Mouse (Mus musculus) limb, embryonic 13.5 days (tissue): Measurements from ENCODE around the gene Tcerg1l. TPM values are rescaled to one million over a fixed set of nuclear protein-coding genes. Genes with fewer than 3 reads are reported as not detected.

Experiments used
- ATAC-seq: fragments of 200-750 bp; cut with Nextera tagmentation; 2 replicates; pipeline ENCODE4 v1.8.0; 2017; ENCODE audit warnings: low read depth, moderate number of reproducible peaks, moderate TSS enrichment; ENCODE audit not compliant: low FRiP score
- H3K27ac ChIP-seq: fragments of 300-500 bp; sonication (generic); 2 replicates; pipeline ENCODE4 v1.5.1; 2015; ENCODE audit warnings: inconsistent platforms, mild to moderate bottlenecking, moderate library complexity
- H3K27me3 ChIP-seq: fragments of 300-500 bp; sonication (generic); 2 replicates; pipeline ENCODE4 v1.6.1; 2015; ENCODE audit warnings: mild to moderate bottlenecking, inconsistent platforms
- H3K36me3 ChIP-seq: fragments of 300-500 bp; sonication (generic); 2 replicates; pipeline ENCODE4 v1.6.1; 2015; ENCODE audit warnings: inconsistent platforms, mild to moderate bottlenecking, moderate library complexity
- H3K4me1 ChIP-seq: fragments of 300-500 bp; sonication (generic); 2 replicates; pipeline ENCODE4 v1.6.1; 2015; ENCODE audit warnings: inconsistent platforms
- H3K4me2 ChIP-seq: fragments of 300-500 bp; sonication (generic); replicated peaks from 2 replicates; pipeline ENCODE4 v1.6.1; 2015; ENCODE audit warnings: inconsistent platforms, mild to moderate bottlenecking, moderate library complexity
- H3K4me3 ChIP-seq: fragments of 300-500 bp; sonication (generic); 2 replicates; pipeline ENCODE4 v1.5.1; 2015; ENCODE audit warnings: moderate library complexity, mild to moderate bottlenecking, inconsistent platforms
- H3K9ac ChIP-seq: fragments of 300-500 bp; sonication (generic); 2 replicates; pipeline ENCODE4 v1.6.1; 2015; ENCODE audit warnings: mild to moderate bottlenecking, inconsistent platforms
- H3K9me3 ChIP-seq: fragments of 300-500 bp; sonication (generic); 2 replicates; pipeline ENCODE4 v1.6.1; 2016; ENCODE audit warnings: inconsistent platforms
- WGBS: fragments of 180-500 bp; shearing (Covaris S2); methylation state at CpG from one replicate; pipeline ENCODE4 v1.1.7; 2015; 5-methylcytosine and 5-hydroxymethylcytosine counted together
- polyA plus RNA-seq: library from polyadenylated mRNA; unstranded; fragments of >200 nt; fragmentation: Nextera tagmentation; extraction: Ambion mirVana; gene quantifications from 2 replicates; pipeline ENCODE4 v1.2.1, GENCODE M21; 2015

The Tcerg1l gene
- polyA plus RNA-seq, 1 experiment from 2014 or later = 1.2 TPM

- H3K9me3 ChIP-seq = no peaks in the 10 kb centered on the region
- peaks cover 77% of the 10 kb centered on the region for H3K27me3 ChIP-seq
- no peak overlapping the region for H3K27ac ChIP-seq
- H3K4me1 ChIP-seq = peaks cover 12% of the 10 kb centered on the region
- no peak for ATAC-seq
- under 1% methylated on average over 41 of the region's 41 CpGs for WGBS
- H3K4me3 ChIP-seq = peak overlapping the region; percentile 54
- peak overlapping the region; percentile 50 for H3K9ac ChIP-seq
- no peaks in the 10 kb centered on the region for H3K36me3 ChIP-seq
- H3K4me2 ChIP-seq = peak overlapping the region; percentile 98
Observed at GRCm38 (mm10) chr7:138396863-138397484, 556 bp downstream of the Tcerg1l start.

- Histone ChIP-seq H3K4me3 (no peak overlapping the region), H3K27me3 (peaks cover 71% of the 10 kb centered on the region)
- WGBS = 42% methylated on average over 13 of the region's 13 CpGs
Observed at GRCm38 (mm10) chr7:138396109-138396862, 1.2 kb downstream of the Tcerg1l start.

GRCm38 (mm10) chr7:138389941-138390340 is 7.6 kb downstream of the Tcerg1l start:
- no peak overlapping the region for H3K4me2 ChIP-seq
- H3K27me3 ChIP-seq = peaks cover 20% of the 10 kb centered on the region; the same call in 1 of the 2 replicates
- no peak overlapping the region for H3K4me3 ChIP-seq
- no peak for ATAC-seq
- H3K4me1 ChIP-seq = no peaks in the 10 kb centered on the region
- no peak overlapping the region for H3K9ac ChIP-seq
- 86% methylated on average over 6 of the region's 6 CpGs for WGBS
- no peaks in the 10 kb centered on the region for H3K36me3 ChIP-seq
- H3K9me3 ChIP-seq = no peaks in the 10 kb centered on the region
- no peak overlapping the region for H3K27ac ChIP-seq

More at GRCm38 (mm10) chr7:138396109-138396862, 1.2 kb downstream of the Tcerg1l start:
- no peaks in the 10 kb centered on the region for H3K36me3 ChIP-seq
- H3K4me2 ChIP-seq = peak overlapping the region; percentile 98; the same call in 1 of the 2 replicates
- H3K4me1 ChIP-seq = peaks cover 12% of the 10 kb centered on the region
- no peak overlapping the region for H3K9ac ChIP-seq
- no peak overlapping the region for H3K27ac ChIP-seq
- no peaks in the 10 kb centered on the region for H3K9me3 ChIP-seq
- ATAC-seq = no peak

GRCm38 (mm10) chr7:138389071-138389470 is 8.5 kb downstream of the Tcerg1l start:
- Histone ChIP-seq H3K36me3 (no peaks in the 10 kb centered on the region), H3K4me3 (no peak overlapping the region), H3K9ac (no peak overlapping the region), H3K9me3 (no peaks in the 10 kb centered on the region), H3K27me3 (peaks cover 13% of the 10 kb centered on the region; the same call in 1 of the 2 replicates), H3K4me2 (no peak overlapping the region), H3K27ac (no peak overlapping the region), H3K4me1 (no peaks in the 10 kb centered on the region)
- no peak for ATAC-seq
- 72% methylated on average over 3 of the region's 3 CpGs for WGBS

GRCm38 (mm10) chr7:138379221-138379620 is 18.3 kb downstream of the Tcerg1l start:
- Histone ChIP-seq H3K27me3 (no peaks in the 10 kb centered on the region), H3K9ac (no peak overlapping the region), H3K27ac (no peak overlapping the region), H3K9me3 (no peaks in the 10 kb centered on the region), H3K4me2 (no peak overlapping the region), H3K4me3 (no peak overlapping the region), H3K4me1 (0 out of 2 replicates have a peak, but pooled peaks cover 4% of the 10 kb centered on the region), H3K36me3 (no peaks in the 10 kb centered on the region)
- 87% methylated on average over 3 of the region's 3 CpGs for WGBS
- no peak for ATAC-seq

- Histone ChIP-seq H3K9me3 (no peaks in the 10 kb centered on the region), H3K36me3 (no peaks in the 10 kb centered on the region), H3K27ac (no peak overlapping the region), H3K4me2 (no peak overlapping the region), H3K4me3 (no peak overlapping the region), H3K4me1 (0 out of 2 replicates have a peak, but pooled peaks cover 4% of the 10 kb centered on the region), H3K9ac (no peak overlapping the region), H3K27me3 (no peaks in the 10 kb centered on the region)
- ATAC-seq = no peak
- WGBS = 91% methylated on average over 4 of the region's 4 CpGs
Observed at GRCm38 (mm10) chr7:138378546-138378945, 19.0 kb downstream of the Tcerg1l start.

GRCm38 (mm10) chr7:138375573-138375972 is 22.0 kb downstream of the Tcerg1l start:
- H3K27me3 ChIP-seq = no peaks in the 10 kb centered on the region
- no peak overlapping the region for H3K27ac ChIP-seq
- 57% methylated on average over 7 of the region's 7 CpGs for WGBS
- no peaks in the 10 kb centered on the region for H3K36me3 ChIP-seq
- no peak overlapping the region for H3K9ac ChIP-seq
- H3K4me2 ChIP-seq = no peak overlapping the region
- no peak for ATAC-seq
- no peaks in the 10 kb centered on the region for H3K9me3 ChIP-seq
- no peak overlapping the region for H3K4me3 ChIP-seq
- 0 out of 2 replicates have a peak, but pooled peaks cover 4% of the 10 kb centered on the region for H3K4me1 ChIP-seq

- Histone ChIP-seq H3K27ac (no peak overlapping the region), H3K4me2 (no peak overlapping the region), H3K4me3 (no peak overlapping the region), H3K9ac (no peak overlapping the region), H3K9me3 (no peaks in the 10 kb centered on the region), H3K27me3 (no peaks in the 10 kb centered on the region), H3K36me3 (no peaks in the 10 kb centered on the region), H3K4me1 (0 out of 2 replicates have a peak, but pooled peaks cover 4% of the 10 kb centered on the region)
- WGBS = 67% methylated on average over 7 of the region's 7 CpGs
- ATAC-seq = no peak
Observed at GRCm38 (mm10) chr7:138374376-138374775, 23.2 kb downstream of the Tcerg1l start.

GRCm38 (mm10) chr7:138373530-138373929 is 24.0 kb downstream of the Tcerg1l start:
- no peak for ATAC-seq

GRCm38 (mm10) chr7:138367570-138367969 is 30.0 kb downstream of the Tcerg1l start:
- H3K27ac ChIP-seq = no peak overlapping the region
- no peak overlapping the region for H3K4me3 ChIP-seq
- no peaks in the 10 kb centered on the region for H3K27me3 ChIP-seq
- no peaks in the 10 kb centered on the region for H3K36me3 ChIP-seq
- WGBS = 76% methylated on average over 7 of the region's 7 CpGs
- no peaks in the 10 kb centered on the region for H3K9me3 ChIP-seq
- H3K9ac ChIP-seq = no peak overlapping the region
- ATAC-seq = no peak
- no peaks in the 10 kb centered on the region; the same call in 1 of the 2 replicates for H3K4me1 ChIP-seq
- no peak overlapping the region for H3K4me2 ChIP-seq

More at GRCm38 (mm10) chr7:138373530-138373929, 24.0 kb downstream of the Tcerg1l start:
- no peak overlapping the region for H3K9ac ChIP-seq
- no peaks in the 10 kb centered on the region for H3K9me3 ChIP-seq
- H3K4me2 ChIP-seq = no peak overlapping the region
- H3K27ac ChIP-seq = no peak overlapping the region
- H3K4me1 ChIP-seq = 0 out of 2 replicates have a peak, but pooled peaks cover 4% of the 10 kb centered on the region
- 79% methylated on average over 5 of the region's 5 CpGs for WGBS
- no peak overlapping the region for H3K4me3 ChIP-seq
- H3K36me3 ChIP-seq = no peaks in the 10 kb centered on the region
- no peaks in the 10 kb centered on the region for H3K27me3 ChIP-seq

GRCm38 (mm10) chr7:138365519-138365918 is 32.0 kb downstream of the Tcerg1l start:
- H3K9ac ChIP-seq = no peak overlapping the region
- H3K9me3 ChIP-seq = no peaks in the 10 kb centered on the region
- H3K4me2 ChIP-seq = no peak overlapping the region
- 0 out of 2 replicates have a peak, but pooled peaks cover 4% of the 10 kb centered on the region for H3K27me3 ChIP-seq
- no peaks in the 10 kb centered on the region for H3K36me3 ChIP-seq
- H3K4me3 ChIP-seq = no peak overlapping the region
- WGBS = 70% methylated on average over 8 of the region's 8 CpGs
- no peak overlapping the region for H3K27ac ChIP-seq
- ATAC-seq = no peak
- no peaks in the 10 kb centered on the region; the same call in 1 of the 2 replicates for H3K4me1 ChIP-seq

GRCm38 (mm10) chr7:138357475-138357874 is 40.1 kb downstream of the Tcerg1l start:
- Histone ChIP-seq H3K36me3 (no peaks in the 10 kb centered on the region), H3K4me2 (no peak overlapping the region), H3K4me1 (peaks cover 26% of the 10 kb centered on the region), H3K27ac (no peak overlapping the region), H3K9me3 (no peaks in the 10 kb centered on the region), H3K4me3 (no peak overlapping the region), H3K9ac (no peak overlapping the region), H3K27me3 (0 out of 2 replicates have a peak, but pooled peaks cover 11% of the 10 kb centered on the region)
- WGBS = 53% methylated on average over 8 of the region's 8 CpGs
- ATAC-seq = no peak
